Mouse (Mus musculus) liver, embryonic 11.5 days (tissue): ENCODE measurements around the gene Pde4b. TPM values are rescaled to one million over a fixed set of nuclear protein-coding genes. Genes with fewer than 3 reads are reported as not detected.

Source experiments
- ATAC-seq: fragments of 200-750 bp; cut with Nextera tagmentation; replicated peaks from 2 replicates; pipeline ENCODE4 v1.8.0; 2017; ENCODE audit warnings: moderate number of reproducible peaks, mild to moderate bottlenecking, moderate TSS enrichment, moderate library complexity; ENCODE audit not compliant: low FRiP score
- DNase-seq: peaks from one replicate; pipeline ENCODE4 v3.0.0-alpha.2; 2017; ENCODE audit warnings: low spot score
- H3K27ac ChIP-seq: fragments of 300-500 bp; sonication (generic); 2 replicates; pipeline ENCODE4 v1.5.1; 2014; ENCODE audit warnings: mild to moderate bottlenecking, low read depth, low read length, control low read depth
- H3K27me3 ChIP-seq: fragments of 300-500 bp; sonication (generic); replicated peaks from 2 replicates; pipeline ENCODE4 v1.6.1; 2014; ENCODE audit warnings: low read length, mixed read lengths; ENCODE audit not compliant: control insufficient read depth, insufficient read depth
- H3K36me3 ChIP-seq: fragments of 300-500 bp; sonication (generic); 2 replicates; pipeline ENCODE4 v1.6.1; 2014; ENCODE audit warnings: mild to moderate bottlenecking, low read length, moderate library complexity, mixed read lengths; ENCODE audit not compliant: control insufficient read depth, insufficient read depth
- H3K4me1 ChIP-seq: fragments of 300-500 bp; sonication (generic); replicated peaks from 2 replicates; pipeline ENCODE4 v1.6.1; 2014; ENCODE audit warnings: low read length, mixed read lengths; ENCODE audit not compliant: control insufficient read depth, insufficient read depth
- H3K4me2 ChIP-seq: fragments of 300-500 bp; sonication (generic); 2 replicates; pipeline ENCODE4 v1.6.1; 2014; ENCODE audit warnings: mild to moderate bottlenecking, control low read depth, moderate library complexity
- H3K4me3 ChIP-seq: fragments of 300-500 bp; sonication (generic); 2 replicates; pipeline ENCODE4 v1.5.1; 2014; ENCODE audit warnings: low read depth, low read length, control low read depth
- H3K9ac ChIP-seq: fragments of 300-500 bp; sonication (generic); 2 replicates; pipeline ENCODE4 v1.6.1; 2014; ENCODE audit warnings: low read depth, low read length, control low read depth
- H3K9me3 ChIP-seq: fragments of 300-500 bp; sonication (generic); 2 replicates; pipeline ENCODE4 v1.6.1; 2016; ENCODE audit warnings: low read length, inconsistent platforms, mixed read lengths; ENCODE audit not compliant: control insufficient read depth
- WGBS: fragments of 180-500 bp; shearing (Covaris S2); extraction: QIAGEN DNeasy Blood & Tissue Kit; methylation state at CpG from one replicate; pipeline ENCODE4 v1.1.7; 2014; 5-methylcytosine and 5-hydroxymethylcytosine counted together
- polyA plus RNA-seq: library from polyadenylated mRNA; unstranded; fragments of >200 nt; fragmentation: Nextera tagmentation; extraction: Ambion mirVana; gene quantifications from 2 replicates; pipeline ENCODE4 v1.2.1, GENCODE M21; 2014

Pde4b gene
- polyA plus RNA-seq, 1 experiment from 2014 or later, result 9.2 TPM

GRCm38 (mm10) chr4:102480830-102481484, 393.6 kb downstream of the Pde4b start:
- DNase-seq, result no peak
- 75% methylated on average over 6 of the region's 6 CpGs for WGBS

GRCm38 (mm10) chr4:102483354-102484018, 396.1 kb downstream of the Pde4b start:
- Histone ChIP-seq H3K27me3 (no peaks in the 10 kb centered on the region), H3K27ac (no peak overlapping the region), H3K9ac (no peak overlapping the region), H3K9me3 (no peaks in the 10 kb centered on the region), H3K36me3 (no peaks in the 10 kb centered on the region), H3K4me2 (no peak overlapping the region), H3K4me3 (no peak overlapping the region), H3K4me1 (no peaks in the 10 kb centered on the region)
- DNase-seq (no peak), ATAC-seq (no peak)
- WGBS, result 65% methylated on average over 7 of the region's 7 CpGs

More at GRCm38 (mm10) chr4:102480830-102481484, 393.6 kb downstream of the Pde4b start:
- Histone ChIP-seq H3K9me3 (no peaks in the 10 kb centered on the region), H3K36me3 (no peaks in the 10 kb centered on the region), H3K27me3 (no peaks in the 10 kb centered on the region), H3K9ac (no peak overlapping the region), H3K4me1 (no peaks in the 10 kb centered on the region), H3K4me3 (no peak overlapping the region), H3K4me2 (no peak overlapping the region), H3K27ac (no peak overlapping the region)
- ATAC-seq, result no peak

GRCm38 (mm10) chr4:102484738-102485137, 397.4 kb downstream of the Pde4b start:
- H3K27ac ChIP-seq, result no peak overlapping the region
- ATAC-seq, result no peak
- no peak for DNase-seq
- H3K27me3 ChIP-seq, result no peaks in the 10 kb centered on the region
- 94% methylated on average over 2 of the region's 2 CpGs for WGBS
- no peak overlapping the region for H3K4me3 ChIP-seq
- no peak overlapping the region for H3K9ac ChIP-seq
- no peaks in the 10 kb centered on the region for H3K4me1 ChIP-seq
- no peaks in the 10 kb centered on the region for H3K9me3 ChIP-seq
- H3K36me3 ChIP-seq, result no peaks in the 10 kb centered on the region
- H3K4me2 ChIP-seq, result no peak overlapping the region

GRCm38 (mm10) chr4:102486134-102486920, 399.0 kb downstream of the Pde4b start:
- H3K27ac ChIP-seq, result no peak overlapping the region
- no peaks in the 10 kb centered on the region for H3K4me1 ChIP-seq
- no peaks in the 10 kb centered on the region for H3K27me3 ChIP-seq
- whole genome bisulfite sequencing, result 48% methylated on average over 4 of the region's 4 CpGs
- H3K4me3 ChIP-seq, result no peak overlapping the region
- H3K36me3 ChIP-seq, result no peaks in the 10 kb centered on the region
- H3K9ac ChIP-seq, result no peak overlapping the region
- no peak for DNase-seq
- no peaks in the 10 kb centered on the region for H3K9me3 ChIP-seq
- no peak for ATAC-seq
- H3K4me2 ChIP-seq, result no peak overlapping the region

GRCm38 (mm10) chr4:102486921-102487240, 399.5 kb downstream of the Pde4b start:
- no peaks in the 10 kb centered on the region for H3K27me3 ChIP-seq
- no peak overlapping the region for H3K4me3 ChIP-seq
- DNase-seq, result no peak
- 68% methylated on average over 3 of the region's 3 CpGs for WGBS
- no peaks in the 10 kb centered on the region for H3K9me3 ChIP-seq
- no peak overlapping the region for H3K9ac ChIP-seq
- H3K27ac ChIP-seq, result no peak overlapping the region
- no peak for ATAC-seq
- H3K36me3 ChIP-seq, result no peaks in the 10 kb centered on the region
- no peaks in the 10 kb centered on the region for H3K4me1 ChIP-seq
- no peak overlapping the region for H3K4me2 ChIP-seq

GRCm38 (mm10) chr4:102488000-102488399, 400.7 kb downstream of the Pde4b start:
- Histone ChIP-seq H3K4me3 (no peak overlapping the region), H3K27me3 (no peaks in the 10 kb centered on the region), H3K4me1 (no peaks in the 10 kb centered on the region), H3K36me3 (no peaks in the 10 kb centered on the region), H3K27ac (no peak overlapping the region), H3K9me3 (no peaks in the 10 kb centered on the region), H3K9ac (no peak overlapping the region), H3K4me2 (no peak overlapping the region)
- ATAC-seq, result no peak
- no peak for DNase-seq
- 41% methylated on average over 2 of the region's 2 CpGs for WGBS

GRCm38 (mm10) chr4:102491468-102492123, 404.3 kb downstream of the Pde4b start:
- H3K4me1 ChIP-seq, result no peaks in the 10 kb centered on the region
- H3K9ac ChIP-seq, result no peak overlapping the region
- no peak overlapping the region for H3K27ac ChIP-seq
- ATAC-seq, result no peak
- DNase-seq, result no peak
- no peak overlapping the region for H3K4me2 ChIP-seq
- H3K9me3 ChIP-seq, result no peaks in the 10 kb centered on the region
- no peaks in the 10 kb centered on the region for H3K36me3 ChIP-seq
- no peak overlapping the region for H3K4me3 ChIP-seq
- 74% methylated on average over 11 of the region's 11 CpGs for WGBS
- no peaks in the 10 kb centered on the region for H3K27me3 ChIP-seq

GRCm38 (mm10) chr4:102492911-102493310, 405.6 kb downstream of the Pde4b start:
- WGBS, result 86% methylated on average over 5 of the region's 5 CpGs
- no peak overlapping the region for H3K4me3 ChIP-seq
- no peaks in the 10 kb centered on the region for H3K36me3 ChIP-seq
- H3K4me1 ChIP-seq, result no peaks in the 10 kb centered on the region
- ATAC-seq (peak; percentile 23; the same call in 1 of the 2 replicates), DNase-seq (no peak)
- H3K4me2 ChIP-seq, result no peak overlapping the region
- H3K9me3 ChIP-seq, result no peaks in the 10 kb centered on the region
- no peak overlapping the region for H3K9ac ChIP-seq
- H3K27ac ChIP-seq, result no peak overlapping the region
- H3K27me3 ChIP-seq, result no peaks in the 10 kb centered on the region
